Mouse (Mus musculus) c-Kit-negative CD71-positive TER-119-positive erythroid progenitor cells, embryonic 14.5 days (primary cell): Measurements from ENCODE around the gene Rad21l.
"Not testable (repeated sequence)": the region's sequence is repeated elsewhere in the genome, so short reads cannot be mapped to it uniquely, and the experiment has no call there.

Source experiments
- DNase-seq: peaks from one replicate; pipeline ENCODE4 v3.0.0-alpha.2; 2013; ENCODE audit warnings: low read depth, low spot score

Gene Rad21l

DNA sequence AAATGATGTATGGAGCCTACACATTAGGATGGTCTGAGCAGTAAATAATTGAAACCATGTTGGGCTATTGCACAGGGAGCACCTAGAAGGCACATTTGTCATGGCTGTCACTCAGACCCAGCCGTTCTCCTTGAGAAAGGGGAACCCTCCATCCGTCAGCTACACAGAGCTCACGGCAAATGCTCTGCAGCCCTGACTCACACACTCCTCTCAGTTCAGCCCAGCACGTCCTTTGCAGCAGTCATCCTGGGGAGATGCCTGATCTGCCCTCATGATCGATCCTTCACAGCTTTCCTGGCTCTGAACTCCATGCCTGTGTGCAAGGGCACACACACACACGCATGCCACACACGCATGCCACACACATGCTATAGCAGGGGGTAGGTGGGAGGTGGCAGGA lies 39.0 kb downstream of the Rad21l start:
- no peak for DNase-seq

DNA sequence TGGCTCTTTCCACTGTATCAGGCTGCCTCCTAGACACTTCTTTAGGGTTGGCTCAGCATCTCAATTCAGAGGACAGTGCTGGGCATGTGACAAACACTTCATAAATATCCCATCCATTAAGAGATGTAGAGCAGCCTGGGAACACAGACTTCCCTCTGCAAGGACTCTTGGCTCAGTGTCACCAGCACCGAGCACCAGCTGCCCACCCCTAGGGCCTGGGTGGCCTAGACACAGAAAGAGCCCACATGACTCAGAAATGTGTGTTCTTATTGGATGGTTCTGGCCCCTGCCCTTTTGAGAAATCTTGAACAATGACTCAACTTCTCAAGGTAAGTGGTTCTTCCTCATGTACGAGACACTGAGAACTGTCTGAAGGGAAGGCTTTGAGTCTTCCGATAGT lies 40.3 kb downstream of the Rad21l start:
- DNase-seq, result no peak

DNA sequence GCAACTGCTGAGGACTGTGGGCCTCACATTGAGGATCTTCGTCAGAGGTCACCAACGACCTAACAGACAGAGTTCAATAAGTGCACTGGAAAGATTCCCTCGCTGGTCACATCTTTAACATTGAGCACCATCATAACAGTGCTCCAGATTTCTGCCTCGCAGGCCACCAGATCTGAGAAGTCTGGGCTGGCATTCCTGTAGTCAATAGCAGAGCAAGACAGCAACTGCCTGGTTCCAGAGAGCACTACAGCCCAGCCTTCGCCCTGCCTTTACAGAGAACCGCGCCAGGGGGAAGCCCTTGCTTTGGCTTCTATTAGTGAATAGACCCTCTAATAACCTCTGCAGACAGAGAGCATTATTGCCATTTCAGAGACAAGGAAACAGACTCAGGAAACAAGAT lies 42.0 kb downstream of the Rad21l start:
- no peak for DNase-seq

DNA sequence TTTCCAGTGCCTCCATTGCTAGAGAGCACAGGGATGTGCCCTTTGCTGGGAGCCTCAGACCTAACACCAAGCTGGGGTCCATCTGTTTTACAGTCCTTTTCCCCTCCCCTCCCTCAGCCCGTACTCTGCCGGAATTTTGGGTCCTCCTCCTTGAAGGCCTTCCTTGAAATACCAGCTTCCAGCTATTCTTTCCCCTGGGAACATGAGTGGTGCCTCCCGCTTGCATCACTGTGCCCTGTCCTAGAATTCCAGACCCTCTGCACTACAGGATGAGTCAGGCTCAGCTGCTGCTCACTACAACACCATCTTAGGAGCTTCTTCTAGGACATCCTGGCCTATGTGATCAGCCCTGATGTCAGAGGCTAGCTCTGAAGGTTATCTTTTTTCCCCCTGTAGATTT lies 44.6 kb downstream of the Rad21l start:
- no peak for DNase-seq

DNA sequence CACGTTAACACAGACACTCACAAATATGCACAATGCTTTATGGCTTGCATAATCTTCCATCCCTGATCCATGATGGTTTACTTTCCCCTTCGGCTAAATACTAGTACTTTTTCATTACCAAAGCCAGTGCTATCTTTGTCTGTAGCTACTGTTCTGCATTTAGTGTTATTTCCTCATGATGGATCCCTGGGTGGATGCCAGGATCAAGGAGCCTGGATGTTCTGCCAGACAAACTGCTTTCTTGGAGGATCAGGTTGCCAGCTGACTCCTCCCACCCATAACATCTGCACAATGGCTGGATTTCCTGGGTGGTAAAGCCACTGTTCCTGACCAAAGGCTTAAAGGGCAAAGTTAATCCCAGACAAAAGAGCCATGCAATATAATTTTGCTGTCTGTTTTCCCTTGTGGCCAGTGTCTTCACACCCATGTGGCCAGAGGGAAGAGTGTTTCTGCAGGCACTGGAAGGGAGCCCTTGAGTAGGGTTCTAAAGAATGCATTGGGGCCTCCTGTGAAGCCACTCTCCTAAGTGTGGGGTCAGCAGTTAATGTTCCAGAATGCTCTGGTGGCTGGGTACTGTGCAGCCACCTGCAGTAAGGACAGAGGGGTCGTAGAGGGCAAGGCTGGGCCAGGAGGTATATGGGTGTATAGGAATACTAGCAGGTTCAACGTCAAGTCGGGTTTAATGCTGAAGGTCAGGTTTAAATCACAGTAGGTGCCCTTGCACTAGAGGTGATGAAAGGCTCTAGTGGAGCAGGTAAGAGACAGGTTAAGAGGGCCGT lies 51.6 kb downstream of the Rad21l start:
- no peak for DNase-seq

DNA sequence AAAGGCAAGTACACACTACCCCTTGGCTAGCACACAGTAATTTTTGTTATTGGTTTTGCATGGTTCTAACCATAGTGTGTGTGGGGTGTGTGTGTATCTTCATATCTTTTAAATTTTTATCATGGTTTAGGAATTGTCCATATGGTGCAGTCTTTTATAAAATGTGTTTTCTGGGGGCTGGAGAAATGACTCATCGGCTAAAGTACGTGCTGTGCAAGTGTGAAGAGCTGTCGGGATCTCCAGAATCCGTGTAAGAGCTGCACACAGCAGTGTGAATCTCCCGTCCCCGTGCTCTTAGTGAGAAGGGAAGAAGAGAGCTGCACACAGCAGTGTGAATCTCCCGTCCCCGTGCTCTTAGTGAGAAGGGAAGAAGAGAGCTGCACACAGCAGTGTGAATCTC lies 52.6 kb downstream of the Rad21l start:
- DNase-seq, result not testable (repeated sequence)

DNA sequence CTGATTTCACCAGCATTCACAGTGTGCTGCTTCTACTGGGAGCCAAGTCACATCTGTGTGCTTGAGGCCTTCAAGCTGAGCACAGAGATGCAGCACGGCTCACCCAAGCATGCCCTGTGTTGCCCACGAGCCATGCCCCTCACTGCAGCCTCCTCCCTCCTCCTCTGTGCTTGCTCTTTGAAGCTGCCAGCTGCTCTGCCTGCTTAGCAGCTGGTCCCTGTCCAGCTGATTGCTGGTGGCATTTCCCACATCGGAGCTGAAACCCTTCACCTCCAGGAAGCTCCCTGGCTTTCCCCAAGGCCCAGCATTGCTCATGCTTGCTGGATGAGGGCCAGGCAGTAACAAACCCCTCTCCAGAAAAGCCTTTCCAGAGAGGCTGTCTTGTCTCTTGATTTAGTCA lies 58.4 kb downstream of the Rad21l start:
- DNase-seq, result no peak

DNA sequence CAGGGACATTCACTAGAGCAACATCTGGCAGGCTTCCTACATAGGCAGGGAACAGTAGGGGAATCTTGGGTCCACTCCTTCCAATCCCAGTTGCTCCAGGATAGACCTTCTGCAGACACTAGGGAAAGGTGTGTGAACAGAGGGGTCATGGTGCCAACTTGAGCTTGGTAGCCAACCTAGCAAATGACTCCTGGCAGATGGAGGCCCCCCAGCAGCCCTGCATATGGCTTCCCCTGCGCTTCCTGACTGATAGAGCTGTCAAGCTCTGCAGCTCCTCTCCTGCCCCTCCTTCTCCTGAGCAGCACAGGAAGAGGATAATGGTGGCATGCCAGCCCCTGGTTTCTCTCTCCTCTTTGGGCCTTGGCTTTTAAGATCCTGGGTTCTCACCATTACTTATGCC lies 59.9 kb downstream of the Rad21l start:
- no peak for DNase-seq

DNA sequence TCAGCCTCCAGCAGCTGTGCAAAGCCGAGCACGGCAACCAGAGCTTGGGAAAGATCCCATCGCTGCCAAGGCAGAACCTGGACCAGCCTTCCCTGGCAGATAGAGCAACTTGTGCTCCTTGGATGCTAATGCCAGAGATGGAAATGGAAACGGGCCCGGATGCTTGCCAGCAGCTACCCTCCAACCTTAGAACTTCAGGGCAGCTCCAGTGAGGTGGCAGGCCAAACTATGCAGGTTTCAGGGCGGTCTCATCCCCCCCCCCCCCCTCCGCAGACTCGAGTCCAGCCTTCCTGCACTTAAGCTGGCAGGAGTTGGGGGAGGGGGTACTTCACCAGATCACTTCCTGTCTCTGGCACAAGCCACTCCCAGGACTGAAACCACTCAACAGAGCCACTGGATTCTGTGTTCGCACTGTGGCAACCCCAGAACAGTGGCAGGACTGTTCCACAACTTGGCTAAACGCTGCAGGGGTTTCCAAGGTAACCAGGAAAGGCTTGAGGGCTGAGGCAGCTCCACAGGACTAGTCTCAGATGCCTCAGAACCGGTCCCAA lies 62.8 kb downstream of the Rad21l start:
- no peak for DNase-seq

DNA sequence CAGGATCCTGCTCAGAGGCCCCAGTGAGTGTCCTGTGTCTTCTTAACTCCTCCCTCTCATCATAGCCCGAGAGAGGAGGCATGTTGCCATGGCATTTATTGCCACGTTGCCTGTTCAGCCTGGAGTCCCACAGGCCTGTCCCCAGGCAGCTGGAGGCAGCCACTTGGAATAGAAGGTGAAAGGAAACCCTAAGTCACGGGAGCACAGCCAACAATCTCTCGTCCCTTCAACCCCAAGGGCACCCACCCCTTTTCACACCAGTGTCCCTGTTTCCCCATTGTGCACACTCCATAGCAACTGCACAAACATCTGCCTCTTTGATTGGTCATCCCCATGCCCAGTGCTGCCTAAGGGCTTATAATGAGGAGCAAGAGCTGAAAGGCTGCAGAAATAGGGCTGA lies 64.7 kb downstream of the Rad21l start:
- DNase-seq, result no peak

DNA sequence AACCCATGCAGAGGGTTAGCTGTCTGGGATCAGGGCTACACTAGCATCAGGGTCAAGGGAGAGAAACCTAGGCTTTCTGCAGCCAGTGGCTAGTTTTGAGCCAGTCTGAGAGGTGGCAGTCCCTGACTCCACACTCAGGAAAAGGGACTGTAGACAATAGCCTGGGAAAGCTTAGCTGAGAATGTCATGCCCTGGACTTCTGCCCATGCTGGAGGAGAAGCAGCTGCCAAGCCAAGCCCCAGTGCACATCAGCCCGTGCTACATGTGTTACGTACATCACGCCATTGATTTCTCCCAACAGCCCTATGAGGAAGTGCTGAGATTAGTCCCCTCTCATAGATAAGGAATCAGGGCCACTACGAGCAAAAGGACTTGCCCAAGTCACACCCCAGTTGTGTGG lies 66.2 kb downstream of the Rad21l start:
- DNase-seq, result no peak

DNA sequence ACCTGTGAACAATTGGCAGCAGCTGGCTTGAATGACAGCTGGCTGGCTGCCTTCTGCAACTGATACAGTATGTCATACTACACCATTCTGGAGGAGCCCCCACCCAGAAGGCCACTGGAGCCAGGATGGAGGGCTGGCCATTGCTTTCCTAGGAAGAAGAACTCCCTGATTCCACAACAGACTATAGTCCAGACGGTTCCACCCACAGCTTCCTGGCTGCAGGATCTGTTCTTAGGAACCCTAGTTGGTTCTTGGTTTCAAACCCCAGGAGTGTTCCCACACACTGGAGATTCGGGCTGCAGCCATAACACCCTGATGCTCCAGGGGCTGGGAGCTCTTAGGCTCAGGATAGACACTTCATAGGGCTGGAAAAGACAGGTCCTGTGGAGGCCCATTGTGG lies 70.3 kb downstream of the Rad21l start:
- DNase-seq, result no peak
